Mouse (Mus musculus) hindbrain, embryonic 13.5 days (tissue): Measurements from ENCODE around the gene Gm26920. TPM values are rescaled to one million over a fixed set of nuclear protein-coding genes. Genes with fewer than 3 reads are reported as not detected.

ENCODE experiments used
- ATAC-seq: fragments of 200-750 bp; cut with Nextera tagmentation; 2 replicates; pipeline ENCODE4 v1.8.0; 2017; ENCODE audit warnings: moderate TSS enrichment; ENCODE audit not compliant: low FRiP score
- H3K27ac ChIP-seq: fragments of 300-500 bp; sonication (generic); 2 replicates; pipeline ENCODE4 v1.5.1; 2015; ENCODE audit warnings: inconsistent platforms, mild to moderate bottlenecking, moderate library complexity
- H3K27me3 ChIP-seq: fragments of 300-500 bp; sonication (generic); 2 replicates; pipeline ENCODE4 v1.6.1; 2015; ENCODE audit warnings: mild to moderate bottlenecking, inconsistent platforms
- H3K36me3 ChIP-seq: fragments of 300-500 bp; sonication (generic); 2 replicates; pipeline ENCODE4 v1.6.1; 2015; ENCODE audit warnings: mild to moderate bottlenecking, inconsistent platforms
- H3K4me1 ChIP-seq: fragments of 300-500 bp; sonication (generic); replicated peaks from 2 replicates; pipeline ENCODE4 v1.6.1; 2015; ENCODE audit warnings: inconsistent platforms
- H3K4me2 ChIP-seq: fragments of 300-500 bp; sonication (generic); 2 replicates; pipeline ENCODE4 v1.6.1; 2015; ENCODE audit warnings: inconsistent platforms, mild to moderate bottlenecking, moderate library complexity
- H3K4me3 ChIP-seq: fragments of 300-500 bp; sonication (generic); 2 replicates; pipeline ENCODE4 v1.5.1; 2015; ENCODE audit warnings: mild to moderate bottlenecking, inconsistent platforms
- H3K9ac ChIP-seq: fragments of 300-500 bp; sonication (generic); 2 replicates; pipeline ENCODE4 v1.6.1; 2015; ENCODE audit warnings: mild to moderate bottlenecking, inconsistent platforms
- H3K9me3 ChIP-seq: fragments of 300-500 bp; sonication (generic); 2 replicates; pipeline ENCODE4 v1.6.1; 2016; ENCODE audit warnings: inconsistent platforms
- WGBS: fragments of 180-500 bp; shearing (Covaris S2); methylation state at CpG from one replicate; pipeline ENCODE4 v1.1.7; 2015; 5-methylcytosine and 5-hydroxymethylcytosine counted together
- microRNA-seq: library from miRNA; unstranded; fragments of <30 nt; microRNA quantifications from one replicate; pipeline ENCODE4, GENCODE M21; 2016
- polyA plus RNA-seq: library from polyadenylated mRNA; unstranded; fragments of >200 nt; fragmentation: Nextera tagmentation; extraction: Ambion mirVana; gene quantifications from 2 replicates; pipeline ENCODE4 v1.2.1, GENCODE M21; 2015

Gene Gm26920
- polyA plus RNA-seq, 1 experiment from 2014 or later = 1.5 TPM

GRCm38 (mm10) chr7:30009321-30010085 lies 80.7 kb downstream of the Gm26920 start:
- Histone ChIP-seq H3K4me3 (no peak overlapping the region), H3K4me1 (peaks cover 42% of the 10 kb centered on the region), H3K9me3 (no peaks in the 10 kb centered on the region), H3K4me2 (peak overlapping the region; percentile 35), H3K36me3 (peaks cover 17% of the 10 kb centered on the region), H3K9ac (peak overlapping the region; percentile 39; the same call in 1 of the 2 replicates), H3K27me3 (no peaks in the 10 kb centered on the region), H3K27ac (peak overlapping the region; percentile 13)
- WGBS = 38% methylated on average over 21 of the region's 21 CpGs
- ATAC-seq = peak; percentile 73

- Histone ChIP-seq H3K4me1 (peaks cover 40% of the 10 kb centered on the region), H3K9ac (0 out of 2 replicates have a peak overlapping the region, but pooled peaks have one; percentile 24), H3K4me2 (no peak overlapping the region), H3K27me3 (no peaks in the 10 kb centered on the region), H3K4me3 (no peak overlapping the region), H3K36me3 (peaks cover 8% of the 10 kb centered on the region; the same call in 1 of the 2 replicates), H3K27ac (0 out of 2 replicates have a peak overlapping the region, but pooled peaks have one; percentile 18), H3K9me3 (no peaks in the 10 kb centered on the region)
- no peak for ATAC-seq
- WGBS = 76% methylated on average over 6 of the region's 6 CpGs
Observed at GRCm38 (mm10) chr7:30008020-30008690, 82.1 kb downstream of the Gm26920 start.

- Histone ChIP-seq H3K27ac (no peak overlapping the region), H3K4me1 (peaks cover 38% of the 10 kb centered on the region), H3K4me3 (no peak overlapping the region), H3K9ac (no peak overlapping the region), H3K27me3 (no peaks in the 10 kb centered on the region), H3K36me3 (peaks cover 12% of the 10 kb centered on the region), H3K4me2 (no peak overlapping the region), H3K9me3 (no peaks in the 10 kb centered on the region)
- ATAC-seq = no peak
- 100% methylated on average over 1 of the region's 1 CpGs for WGBS
Observed at GRCm38 (mm10) chr7:30007601-30008000, 82.6 kb downstream of the Gm26920 start.

Small RNAs within 50 kb of the gene (microRNA-seq; reads per million reads assigned to microRNA genes)
- gene Gm23368 = not detected

Other genes with a start within 250 kb of the Gm26920 start
- gene Zfp940, start 236.7 kb downstream of the Gm26920 start, polyA plus RNA-seq = 12.4 and 13.0 TPM in 2 replicates
- gene Zfp420, start 230.4 kb downstream of the Gm26920 start, polyA plus RNA-seq = 18.2 and 18.9 TPM in 2 replicates
- 15.1 and 15.2 TPM in 2 replicates for gene Zfp27, start 183.8 kb downstream of the Gm26920 start, polyA plus RNA-seq
- gene Zfp383, start 182.2 kb downstream of the Gm26920 start, polyA plus RNA-seq = 8.5 and 8.6 TPM in 2 replicates
- 17.5 and 18.4 TPM in 2 replicates for gene Zfp74, start 136.3 kb downstream of the Gm26920 start, polyA plus RNA-seq
- gene Zfp568, start 106.5 kb downstream of the Gm26920 start, polyA plus RNA-seq = 5.5 and 8.0 TPM in 2 replicates
- 9.4 TPM in 2 replicates for gene Zfp14, start 39.0 kb downstream of the Gm26920 start, polyA plus RNA-seq
- gene Zfp82, start 17.5 kb downstream of the Gm26920 start, polyA plus RNA-seq = 12.8 and 12.9 TPM in 2 replicates
- gene Zfp566, start 117 bp upstream of the Gm26920 start, polyA plus RNA-seq = 19.2 and 19.6 TPM in 2 replicates
- gene Zfp260, start 4.4 kb upstream of the Gm26920 start, polyA plus RNA-seq = 95.2 and 108 TPM in 2 replicates
- gene Zfp382, start 31.5 kb upstream of the Gm26920 start, polyA plus RNA-seq = 17.5 and 19.8 TPM in 2 replicates
- gene Zfp146, start 79.3 kb upstream of the Gm26920 start, polyA plus RNA-seq = 17.5 and 18.6 TPM in 2 replicates
- gene Cox7a1, start 93.7 kb upstream of the Gm26920 start, polyA plus RNA-seq = 4.5 and 8.0 TPM in 2 replicates
- 68.1 and 78.1 TPM in 2 replicates for gene Capns1, start 108.4 kb upstream of the Gm26920 start, polyA plus RNA-seq
- gene Polr2i, start 141.5 kb upstream of the Gm26920 start, polyA plus RNA-seq = 174 and 175 TPM in 2 replicates
- 383 and 390 TPM in 2 replicates for gene Tbcb, start 141.9 kb upstream of the Gm26920 start, polyA plus RNA-seq
- not detected in 2 replicates for gene Ovol3, start 145.3 kb upstream of the Gm26920 start, polyA plus RNA-seq
- 0.43 and 0.66 TPM in 2 replicates for gene Thap8, start 189.7 kb upstream of the Gm26920 start, polyA plus RNA-seq
- gene Wdr62, start 190.0 kb upstream of the Gm26920 start, polyA plus RNA-seq = 3.1 and 4.3 TPM in 2 replicates
- gene Clip3, start 201.3 kb upstream of the Gm26920 start, polyA plus RNA-seq = 84.2 and 90.1 TPM in 2 replicates
- gene Alkbh6, start 218.3 kb upstream of the Gm26920 start, polyA plus RNA-seq = 118 and 126 TPM in 2 replicates
- gene Syne4, start 224.4 kb upstream of the Gm26920 start, polyA plus RNA-seq = 13.1 and 16.8 TPM in 2 replicates
- gene E130208F15Rik, start 231.3 kb upstream of the Gm26920 start, polyA plus RNA-seq = 0.36 TPM in 1 of 2 replicates, not detected in the other
- 21.4 and 21.6 TPM in 2 replicates for gene Sdhaf1, start 233.5 kb upstream of the Gm26920 start, polyA plus RNA-seq